Mouse (Mus musculus): ENCODE measurements around the gene Gng8. TPM values are rescaled to one million over a fixed set of nuclear protein-coding genes. Genes with fewer than 3 reads are reported as not detected.
A peak's percentile ranks its signal among the peaks of the same experiment; 100 is the strongest.

Gng8 gene
- polyA plus RNA-seq, 1 experiment, result not detected

- TF ChIP-seq CTCF (IDR thresholded peaks at IDR 0.05; ENCODE audit: low read depth, low read length) (no peak), POLR2A (IDR thresholded peaks at IDR 0.05; ENCODE audit: borderline replicate concordance, low read depth, low read length) (no peak)
- H3K27ac ChIP-seq (ENCODE audit: insufficient read depth, low read depth, low read length), result no peak overlapping the region
- peak overlapping the region; percentile 25; the same call in 1 of the 2 replicates for H3K4me3 ChIP-seq (ENCODE audit: insufficient read depth, low read length)
- H3K4me1 ChIP-seq (ENCODE audit: control insufficient read depth, insufficient read depth, low read length), result peaks cover 6% of the 10 kb centered on the region
Measured at GRCm38 (mm10) chr7:16885271-16885776, 6.3 kb upstream of the Gng8 start.

GRCm38 (mm10) chr7:16885905-16886304 lies 5.7 kb upstream of the Gng8 start:
- peaks cover 2% of the 10 kb centered on the region; the same call in 1 of the 2 replicates for H3K4me1 ChIP-seq (ENCODE audit: control insufficient read depth, insufficient read depth, low read length)
- no peak overlapping the region for H3K4me3 ChIP-seq (ENCODE audit: insufficient read depth, low read length)
- TF ChIP-seq POLR2A (IDR thresholded peaks at IDR 0.05; ENCODE audit: borderline replicate concordance, low read depth, low read length) (no peak), CTCF (IDR thresholded peaks at IDR 0.05; ENCODE audit: low read depth, low read length) (no peak)
- no peak overlapping the region for H3K27ac ChIP-seq (ENCODE audit: insufficient read depth, low read depth, low read length)

- Histone ChIP-seq H3K4me3 (ENCODE audit: insufficient read depth, low read length) (no peak overlapping the region), H3K27ac (ENCODE audit: insufficient read depth, low read depth, low read length) (no peak overlapping the region), H3K4me1 (ENCODE audit: control insufficient read depth, insufficient read depth, low read length) (0 out of 2 replicates have a peak, but pooled peaks cover 3% of the 10 kb centered on the region)
- no peak for TF ChIP-seq POLR2A (IDR thresholded peaks at IDR 0.05; ENCODE audit: borderline replicate concordance, low read depth, low read length)
- no peak for TF ChIP-seq CTCF (IDR thresholded peaks at IDR 0.05; ENCODE audit: low read depth, low read length)
Measured at GRCm38 (mm10) chr7:16890536-16890935, 1.1 kb upstream of the Gng8 start.

GRCm38 (mm10) chr7:16890944-16891343 lies 642 bp upstream of the Gng8 start:
- TF ChIP-seq CTCF (IDR thresholded peaks at IDR 0.05; ENCODE audit: low read depth, low read length) (no peak), POLR2A (IDR thresholded peaks at IDR 0.05; ENCODE audit: borderline replicate concordance, low read depth, low read length) (no peak)
- Histone ChIP-seq H3K4me3 (ENCODE audit: insufficient read depth, low read length) (no peak overlapping the region), H3K4me1 (ENCODE audit: control insufficient read depth, insufficient read depth, low read length) (0 out of 2 replicates have a peak, but pooled peaks cover 3% of the 10 kb centered on the region), H3K27ac (ENCODE audit: insufficient read depth, low read depth, low read length) (no peak overlapping the region)

GRCm38 (mm10) chr7:16892352-16892730 lies 755 bp downstream of the Gng8 start:
- TF ChIP-seq POLR2A (IDR thresholded peaks at IDR 0.05; ENCODE audit: borderline replicate concordance, low read depth, low read length), result no peak
- no peak for TF ChIP-seq CTCF (IDR thresholded peaks at IDR 0.05; ENCODE audit: low read depth, low read length)
- no peak overlapping the region for H3K4me3 ChIP-seq (ENCODE audit: insufficient read depth, low read length)
- H3K4me1 ChIP-seq (ENCODE audit: control insufficient read depth, insufficient read depth, low read length), result 0 out of 2 replicates have a peak, but pooled peaks cover 3% of the 10 kb centered on the region
- H3K27ac ChIP-seq (ENCODE audit: insufficient read depth, low read depth, low read length), result no peak overlapping the region

- Histone ChIP-seq H3K4me3 (ENCODE audit: insufficient read depth, low read length) (no peak overlapping the region), H3K4me1 (ENCODE audit: control insufficient read depth, insufficient read depth, low read length) (0 out of 2 replicates have a peak, but pooled peaks cover 3% of the 10 kb centered on the region), H3K27ac (ENCODE audit: insufficient read depth, low read depth, low read length) (no peak overlapping the region)
- TF ChIP-seq CTCF (IDR thresholded peaks at IDR 0.05; ENCODE audit: low read depth, low read length) (no peak), POLR2A (IDR thresholded peaks at IDR 0.05; ENCODE audit: borderline replicate concordance, low read depth, low read length) (no peak)
Measured at GRCm38 (mm10) chr7:16893612-16894011, 2.0 kb downstream of the Gng8 start.

GRCm38 (mm10) chr7:16894279-16894678 lies 2.7 kb downstream of the Gng8 start:
- H3K4me3 ChIP-seq (ENCODE audit: insufficient read depth, low read length), result no peak overlapping the region
- TF ChIP-seq POLR2A (IDR thresholded peaks at IDR 0.05; ENCODE audit: borderline replicate concordance, low read depth, low read length) (no peak), CTCF (IDR thresholded peaks at IDR 0.05; ENCODE audit: low read depth, low read length) (no peak)
- H3K27ac ChIP-seq (ENCODE audit: insufficient read depth, low read depth, low read length), result no peak overlapping the region
- peaks cover 6% of the 10 kb centered on the region for H3K4me1 ChIP-seq (ENCODE audit: control insufficient read depth, insufficient read depth, low read length)

GRCm38 (mm10) chr7:16895000-16895399 lies 3.4 kb downstream of the Gng8 start:
- Histone ChIP-seq H3K4me3 (ENCODE audit: insufficient read depth, low read length) (peak overlapping the region; percentile 33), H3K4me1 (ENCODE audit: control insufficient read depth, insufficient read depth, low read length) (peaks cover 13% of the 10 kb centered on the region), H3K27ac (ENCODE audit: insufficient read depth, low read depth, low read length) (no peak overlapping the region)
- TF ChIP-seq CTCF (IDR thresholded peaks at IDR 0.05; ENCODE audit: low read depth, low read length) (peak; percentile 41; the same call in 1 of the 2 replicates), POLR2A (IDR thresholded peaks at IDR 0.05; ENCODE audit: borderline replicate concordance, low read depth, low read length) (no peak)

- peaks cover 18% of the 10 kb centered on the region for H3K4me1 ChIP-seq (ENCODE audit: control insufficient read depth, insufficient read depth, low read length)
- H3K27ac ChIP-seq (ENCODE audit: insufficient read depth, low read depth, low read length), result no peak overlapping the region
- TF ChIP-seq POLR2A (IDR thresholded peaks at IDR 0.05; ENCODE audit: borderline replicate concordance, low read depth, low read length), result no peak
- TF ChIP-seq CTCF (IDR thresholded peaks at IDR 0.05; ENCODE audit: low read depth, low read length), result no peak
- peak overlapping the region; percentile 33; the same call in 1 of the 2 replicates for H3K4me3 ChIP-seq (ENCODE audit: insufficient read depth, low read length)
Measured at GRCm38 (mm10) chr7:16895511-16895910, 3.9 kb downstream of the Gng8 start.

- no peak overlapping the region for H3K4me3 ChIP-seq (ENCODE audit: insufficient read depth, low read length)
- TF ChIP-seq CTCF (IDR thresholded peaks at IDR 0.05; ENCODE audit: low read depth, low read length), result no peak
- TF ChIP-seq POLR2A (IDR thresholded peaks at IDR 0.05; ENCODE audit: borderline replicate concordance, low read depth, low read length), result no peak
- peaks cover 59% of the 10 kb centered on the region for H3K4me1 ChIP-seq (ENCODE audit: control insufficient read depth, insufficient read depth, low read length)
- H3K27ac ChIP-seq (ENCODE audit: insufficient read depth, low read depth, low read length), result 0 out of 2 replicates have a peak overlapping the region, but pooled peaks have one; percentile 0
Measured at GRCm38 (mm10) chr7:16900526-16900925, 8.9 kb downstream of the Gng8 start.

Data from bone marrow macrophage, adult 2 months (primary cell).